ENCODE assay signal across 8 mouse cellular contexts in genomic region chr5:107721638-107722011, GRCm38 (mm10). TPM values are rescaled to one million over a fixed set of nuclear protein-coding genes. Genes with fewer than 3 reads are reported as not detected.
DNase-seq lines count a peak whose midpoint lies in the region; ATAC-seq and TF ChIP-seq lines count a peak whose summit lies in the region.

No protein-coding gene starts in this region.

- peaks cover 48% of the 10 kb centered on the region for H3K4me1 ChIP-seq in lung, postnatal 0 days (ENCODE audit: insufficient read depth, low read depth, low read length)
- H3K4me1 ChIP-seq in embryonic facial prominence, embryonic 14.5 days (ENCODE audit: control insufficient read depth, insufficient read depth, low read length): peaks cover 31% of the 10 kb centered on the region
- peaks cover 52% of the 10 kb centered on the region for H3K4me1 ChIP-seq in intestine, embryonic 16.5 days (ENCODE audit: control insufficient read depth, insufficient read depth, low read length)
- peaks cover 48% of the 10 kb centered on the region for H3K4me1 ChIP-seq in neural tube, embryonic 13.5 days (replicated peaks)

- WGBS in lung, postnatal 0 days: 4% methylated on average over 33 of the region's 33 CpGs
- WGBS in embryonic facial prominence, embryonic 14.5 days: under 1% methylated on average over 31 of the region's 33 CpGs
- under 1% methylated on average over 33 of the region's 33 CpGs for WGBS in intestine, embryonic 16.5 days
- under 1% methylated on average over 33 of the region's 33 CpGs for WGBS in neural tube, embryonic 13.5 days

- intact Hi-C loops in left cerebral cortex, postnatal 10 days (cut with DNase I): loop anchor here (5.0 kb wide), 1 partner anchor 1264 kb away; the partner anchor contains the start of gene Barhl2

- DNase-seq in lung, postnatal 0 days (ENCODE audit: low spot score): peak; percentile 5
- no peak for DNase-seq in lung, adult 18-20 months
- no peak for DNase-seq in embryonic facial prominence, embryonic 14.5 days (ENCODE audit: low spot score)
- DNase-seq in adipocyte (ENCODE audit: low spot score): no peak
- no peak for DNase-seq in gastrocnemius, postnatal 25 days
- no peak for DNase-seq in left cerebral cortex, postnatal 10 days (ENCODE audit: extremely low spot score in 1 of 2, low spot score in 2 of 2)

- no peak overlapping the region for H3K27ac ChIP-seq in lung, postnatal 0 days (ENCODE audit: low read length)
- no peak overlapping the region for H3K27ac ChIP-seq in embryonic facial prominence, embryonic 14.5 days (replicated peaks; ENCODE audit: low read depth, low read length)
- H3K27ac ChIP-seq in intestine, embryonic 16.5 days (ENCODE audit: low read length): no peak overlapping the region
- H3K27ac ChIP-seq in neural tube, embryonic 13.5 days (replicated peaks): no peak overlapping the region

- H3K9me3 ChIP-seq in lung, postnatal 0 days (ENCODE audit: low read length): no peaks in the 10 kb centered on the region
- no peaks in the 10 kb centered on the region for H3K9me3 ChIP-seq in embryonic facial prominence, embryonic 14.5 days (ENCODE audit: control insufficient read depth, low read length)
- H3K9me3 ChIP-seq in intestine, embryonic 16.5 days (ENCODE audit: control insufficient read depth, low read length): no peaks in the 10 kb centered on the region
- H3K9me3 ChIP-seq in neural tube, embryonic 13.5 days: no peaks in the 10 kb centered on the region

- peak; percentile 33; the same call in 1 of the 2 replicates for ATAC-seq in lung, postnatal 0 days
- ATAC-seq in embryonic facial prominence, embryonic 14.5 days (ENCODE audit: low read depth): no peak
- ATAC-seq in intestine, embryonic 16.5 days: peak; percentile 26; the same call in 1 of the 2 replicates
- ATAC-seq in neural tube, embryonic 13.5 days (ENCODE audit: low read depth): peak; percentile 54; the same call in 1 of the 2 replicates

- TF ChIP-seq EP300 in lung, postnatal 0 days (IDR thresholded peaks at IDR 0.05): no peak

- no peak for TF ChIP-seq CTCF in lung, postnatal 0 days (IDR thresholded peaks at IDR 0.05)

- peak overlapping the region; percentile 47 for H3K4me2 ChIP-seq in lung, postnatal 0 days (replicated peaks; ENCODE audit: low read depth, low read length)
- H3K4me2 ChIP-seq in embryonic facial prominence, embryonic 14.5 days (ENCODE audit: low read depth, low read length): peak overlapping the region; percentile 60
- peak overlapping the region; percentile 74 for H3K4me2 ChIP-seq in intestine, embryonic 16.5 days (ENCODE audit: low read depth, low read length)
- peak overlapping the region; percentile 57 for H3K4me2 ChIP-seq in neural tube, embryonic 13.5 days

- peaks cover 79% of the 10 kb centered on the region for H3K27me3 ChIP-seq in lung, postnatal 0 days (replicated peaks; ENCODE audit: insufficient read depth, low read length)
- H3K27me3 ChIP-seq in embryonic facial prominence, embryonic 14.5 days (replicated peaks; ENCODE audit: control insufficient read depth, insufficient read depth, low read length): peaks cover 99% of the 10 kb centered on the region
- peaks cover 80% of the 10 kb centered on the region for H3K27me3 ChIP-seq in intestine, embryonic 16.5 days (replicated peaks; ENCODE audit: control insufficient read depth, insufficient read depth, low read length)
- peaks cover 100% of the 10 kb centered on the region for H3K27me3 ChIP-seq in neural tube, embryonic 13.5 days

- peak overlapping the region; percentile 29 for H3K4me3 ChIP-seq in lung, postnatal 0 days (ENCODE audit: low read depth, low read length)
- peak overlapping the region; percentile 40 for H3K4me3 ChIP-seq in embryonic facial prominence, embryonic 14.5 days (ENCODE audit: low read depth, low read length)
- peak overlapping the region; percentile 48 for H3K4me3 ChIP-seq in intestine, embryonic 16.5 days (ENCODE audit: low read length)
- H3K4me3 ChIP-seq in neural tube, embryonic 13.5 days: peak overlapping the region; percentile 30

- H3K36me3 ChIP-seq in lung, postnatal 0 days (ENCODE audit: insufficient read depth, low read length): no peaks in the 10 kb centered on the region
- no peaks in the 10 kb centered on the region for H3K36me3 ChIP-seq in embryonic facial prominence, embryonic 14.5 days (ENCODE audit: control insufficient read depth, insufficient read depth, low read length)
- no peaks in the 10 kb centered on the region for H3K36me3 ChIP-seq in intestine, embryonic 16.5 days (ENCODE audit: control insufficient read depth, insufficient read depth, low read length)
- H3K36me3 ChIP-seq in neural tube, embryonic 13.5 days: no peaks in the 10 kb centered on the region

- H3K9ac ChIP-seq in lung, postnatal 0 days (replicated peaks; ENCODE audit: low read depth): no peak overlapping the region
- H3K9ac ChIP-seq in embryonic facial prominence, embryonic 14.5 days (ENCODE audit: low read depth, low read length): peak overlapping the region; percentile 40; the same call in 1 of the 2 replicates
- H3K9ac ChIP-seq in intestine, embryonic 16.5 days (ENCODE audit: low read depth, low read length): peak overlapping the region; percentile 55
- H3K9ac ChIP-seq in neural tube, embryonic 13.5 days: no peak overlapping the region

RNA-seq across cellular contexts. Expression of gene Gfi1, which starts 4.2 kb away (rescaled TPM):
- 0.08 TPM in 2 replicates for polyA plus RNA-seq in lung, postnatal 0 days (2015; fragmentation: Nextera tagmentation; extraction: Ambion mirVana)
- polyA plus RNA-seq in embryonic facial prominence, embryonic 14.5 days (2014; fragmentation: Nextera tagmentation; extraction: Ambion mirVana): 0.39 and 0.79 TPM in 2 replicates
- 0.92 and 1.1 TPM in 2 replicates for polyA plus RNA-seq in intestine, embryonic 16.5 days (2015; fragmentation: Nextera tagmentation; extraction: Ambion mirVana)
- 0.07 TPM in 1 of 2 replicates, not detected in the other for polyA plus RNA-seq in neural tube, embryonic 13.5 days (2015; fragmentation: Nextera tagmentation; extraction: Ambion mirVana)
- total RNA-seq in gastrocnemius, postnatal 25 days (2021): under 1 TPM in 1 of 2 experiments, not detected in 1; 0.29 TPM
- not detected for total RNA-seq in left cerebral cortex, postnatal 10 days (2021)

Comparison
In these comparisons a context has a peak if more than half of its experiments do, and no peak if none do; other contexts are left out.
1. H3K9ac ChIP-seq: peak in embryonic facial prominence, embryonic 14.5 days (single experiment) and intestine, embryonic 16.5 days (single experiment); none in lung, postnatal 0 days (single experiment) and neural tube, embryonic 13.5 days (single experiment).
2. Peak in every context shown above with its lines, with median percentiles within 50 percentile points of each other: H3K4me2 ChIP-seq and H3K4me3 ChIP-seq.